Mouse (Mus musculus) MN1 (cell line): ENCODE measurements around the gene Pgls.
A peak's percentile ranks its signal among the peaks of the same experiment; 100 is the strongest.

Experiments
- DNase-seq: peaks from one replicate; pipeline ENCODE4 v3.0.0-alpha.2; 2016; ENCODE audit warnings: low spot score

The Pgls gene

GRCm38 (mm10) chr8:71598841-71599240 lies 6.9 kb downstream of the Pgls start:
- DNase-seq = no peak

GRCm38 (mm10) chr8:71601939-71602665 lies 10.1 kb downstream of the Pgls start:
- DNase-seq = no peak

GRCm38 (mm10) chr8:71602666-71603334 lies 10.8 kb downstream of the Pgls start:
- no peak for DNase-seq

- DNase-seq = no peak
Observed at GRCm38 (mm10) chr8:71604021-71604420, 12.0 kb downstream of the Pgls start.

- DNase-seq = peak; percentile 99
Observed at GRCm38 (mm10) chr8:71610822-71611651, 19.1 kb downstream of the Pgls start, which contains the start of gene Colgalt1. Gene Colgalt1, plus strand, starts transcription at chr8:71610998.

- DNase-seq = no peak
Observed at GRCm38 (mm10) chr8:71612141-71612540, 20.2 kb downstream of the Pgls start.

- DNase-seq = no peak
Observed at GRCm38 (mm10) chr8:71613418-71613817, 21.4 kb downstream of the Pgls start.

GRCm38 (mm10) chr8:71619786-71620185 lies 27.8 kb downstream of the Pgls start:
- no peak for DNase-seq

GRCm38 (mm10) chr8:71625088-71625487 lies 33.1 kb downstream of the Pgls start:
- no peak for DNase-seq

- no peak for DNase-seq
Observed at GRCm38 (mm10) chr8:71626753-71627152, 34.8 kb downstream of the Pgls start.

- DNase-seq = no peak
Observed at GRCm38 (mm10) chr8:71627265-71628099, 35.5 kb downstream of the Pgls start.

- DNase-seq = no peak
Observed at GRCm38 (mm10) chr8:71628396-71629095, 36.6 kb downstream of the Pgls start.

GRCm38 (mm10) chr8:71629096-71629697 lies 37.2 kb downstream of the Pgls start:
- no peak for DNase-seq

- DNase-seq = no peak
Observed at GRCm38 (mm10) chr8:71629781-71630212, 37.8 kb downstream of the Pgls start.

- DNase-seq = no peak
Observed at GRCm38 (mm10) chr8:71630761-71631160, 38.8 kb downstream of the Pgls start.

- DNase-seq = no peak
Observed at GRCm38 (mm10) chr8:71631897-71632296, 39.9 kb downstream of the Pgls start.

GRCm38 (mm10) chr8:71633164-71633563 lies 41.2 kb downstream of the Pgls start:
- no peak for DNase-seq

- no peak for DNase-seq
Observed at GRCm38 (mm10) chr8:71633981-71634667, 42.1 kb downstream of the Pgls start.

- no peak for DNase-seq
Observed at GRCm38 (mm10) chr8:71637149-71638095, 45.4 kb downstream of the Pgls start.
